Comparison of ENCODE assay signal across 8 mouse cellular contexts in the genomic region with DNA sequence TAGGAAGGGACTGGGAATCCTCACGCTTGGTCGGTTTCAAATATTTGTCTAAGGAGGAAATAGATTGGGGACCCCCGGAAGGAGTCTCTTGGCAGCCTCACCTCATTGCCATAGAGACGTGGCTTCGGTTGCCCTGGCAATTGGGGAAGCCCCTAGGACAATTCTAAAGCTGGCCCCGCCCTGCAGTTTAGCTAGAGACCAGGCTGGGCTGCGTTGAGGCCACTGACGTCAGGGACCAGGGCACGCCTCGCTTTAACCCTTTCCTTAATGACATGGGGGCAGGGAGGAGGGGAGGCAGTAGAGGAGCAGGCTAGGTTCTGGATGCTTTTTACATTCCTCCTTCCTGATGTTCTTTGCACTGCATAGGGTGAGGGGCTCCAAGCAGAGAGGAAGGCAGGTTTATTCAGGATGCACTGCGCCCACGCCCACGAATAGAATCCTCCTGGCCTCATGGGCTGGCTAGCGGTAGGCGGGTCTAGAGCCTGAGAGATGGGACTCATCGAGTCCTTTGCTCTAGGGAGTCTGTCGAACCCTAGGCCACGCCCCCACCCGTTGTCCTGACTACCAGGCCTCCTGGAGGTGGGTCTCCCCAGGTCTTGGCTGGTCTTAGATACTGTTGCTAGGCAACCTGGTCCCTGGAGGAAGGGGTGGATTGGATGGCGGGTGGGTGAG. TPM values are rescaled to one million over a fixed set of nuclear protein-coding genes. Genes with fewer than 3 reads are reported as not detected.
DNase-seq lines count a peak whose midpoint lies in the region; ATAC-seq and TF ChIP-seq lines count a peak whose summit lies in the region.

No protein-coding gene starts in this region.

- peak; percentile 36 for DNase-seq in kidney, adult 2 months
- DNase-seq in kidney, adult 11 months: no peak
- peak; percentile 57 to 58 for DNase-seq in cerebellum, postnatal 36 days
- peak; percentile 88 for DNase-seq in gastrocnemius, adult 18-20 months (ENCODE audit: low spot score)
- peak; percentile 94 for DNase-seq in hindbrain, embryonic 14.5 days (ENCODE audit: low spot score)
- peak; percentile 84 to 95 for DNase-seq in left cerebral cortex, postnatal 25 days (ENCODE audit: low spot score in 2 of 2)
- DNase-seq in midbrain, embryonic 11.5 days (ENCODE audit: low spot score, missing footprints): peak; percentile 99

- no peak overlapping the region for H3K27ac ChIP-seq in kidney, adult 2 months (ENCODE audit: insufficient read depth, low read depth, low read length)
- H3K27ac ChIP-seq in hindbrain, embryonic 14.5 days: peak overlapping the region; percentile 93
- H3K27ac ChIP-seq in midbrain, embryonic 11.5 days (ENCODE audit: low read depth, low read length): peak overlapping the region; percentile 95
- H3K27ac ChIP-seq in small intestine, adult 2 months (ENCODE audit: insufficient read depth, low read depth, low read length): peak overlapping the region; percentile 15; the same call in 1 of the 2 replicates

- H3K9ac ChIP-seq in hindbrain, embryonic 14.5 days: peak overlapping the region; percentile 59
- H3K9ac ChIP-seq in midbrain, embryonic 11.5 days (ENCODE audit: low read length): peak overlapping the region; percentile 40

- no peaks in the 10 kb centered on the region for H3K36me3 ChIP-seq in kidney, adult 2 months (ENCODE audit: control insufficient read depth, insufficient read depth, low read length)
- peaks cover 35% of the 10 kb centered on the region for H3K36me3 ChIP-seq in hindbrain, embryonic 14.5 days (replicated peaks; ENCODE audit: control insufficient read depth, insufficient read depth)
- H3K36me3 ChIP-seq in midbrain, embryonic 11.5 days (ENCODE audit: control insufficient read depth, insufficient read depth, low read length): peaks cover 12% of the 10 kb centered on the region
- no peaks in the 10 kb centered on the region for H3K36me3 ChIP-seq in small intestine, adult 2 months (ENCODE audit: control insufficient read depth, insufficient read depth, low read length)

- H3K4me1 ChIP-seq in kidney, adult 2 months (ENCODE audit: control insufficient read depth, insufficient read depth, low read length): no peaks in the 10 kb centered on the region
- H3K4me1 ChIP-seq in hindbrain, embryonic 14.5 days (replicated peaks; ENCODE audit: control insufficient read depth, insufficient read depth, low read length): peaks cover 58% of the 10 kb centered on the region
- H3K4me1 ChIP-seq in midbrain, embryonic 11.5 days (ENCODE audit: control insufficient read depth, insufficient read depth, low read length): peaks cover 44% of the 10 kb centered on the region
- H3K4me1 ChIP-seq in small intestine, adult 2 months (ENCODE audit: control insufficient read depth, insufficient read depth, insufficient read length, low read length): peaks cover 10% of the 10 kb centered on the region

- intact Hi-C loops in left cerebral cortex, postnatal 25 days (cut with DNase I): no loop called here

- 11% methylated on average over 20 of the region's 20 CpGs for WGBS in kidney, adult 2 months
- 1% methylated on average over 20 of the region's 20 CpGs for WGBS in hindbrain, embryonic 14.5 days
- under 1% methylated on average over 20 of the region's 20 CpGs for WGBS in midbrain, embryonic 11.5 days
- 5% methylated on average over 20 of the region's 20 CpGs for WGBS in small intestine, adult 2 months

- no peak overlapping the region for H3K4me3 ChIP-seq in kidney, adult 2 months (ENCODE audit: insufficient read depth, low read depth, low read length)
- H3K4me3 ChIP-seq in hindbrain, embryonic 14.5 days (replicated peaks; ENCODE audit: low read length): peak overlapping the region; percentile 23
- H3K4me3 ChIP-seq in midbrain, embryonic 11.5 days (ENCODE audit: low read depth, low read length): peak overlapping the region; percentile 31
- H3K4me3 ChIP-seq in small intestine, adult 2 months (ENCODE audit: low read depth, low read length): peak overlapping the region; percentile 19

- TF ChIP-seq POLR2A in kidney, adult 2 months (IDR thresholded peaks at IDR 0.05; ENCODE audit: low read depth, low read length): no peak
- TF ChIP-seq POLR2A in small intestine, adult 2 months (IDR thresholded peaks at IDR 0.05; ENCODE audit: low read depth, low read length): no peak

- peak; percentile 93 for ATAC-seq in hindbrain, embryonic 14.5 days (ENCODE audit: low FRiP score)
- ATAC-seq in midbrain, embryonic 11.5 days (ENCODE audit: low FRiP score): peak; percentile 96

- no peaks in the 10 kb centered on the region for H3K9me3 ChIP-seq in hindbrain, embryonic 14.5 days (ENCODE audit: control insufficient read depth, low read length)
- H3K9me3 ChIP-seq in midbrain, embryonic 11.5 days (ENCODE audit: control insufficient read depth, low read length): no peaks in the 10 kb centered on the region

- TF ChIP-seq CTCF in kidney, adult 2 months (conservative IDR thresholded peaks at IDR 0.05; ENCODE audit: insufficient read depth, insufficient read length, low read depth, low read length): no peak
- no peak for TF ChIP-seq CTCF in small intestine, adult 2 months (IDR thresholded peaks at IDR 0.05; ENCODE audit: extremely low read depth, insufficient read length, insufficient replicate concordance, low read depth, low read length)

- peak overlapping the region; percentile 62 for H3K4me2 ChIP-seq in hindbrain, embryonic 14.5 days (replicated peaks)
- H3K4me2 ChIP-seq in midbrain, embryonic 11.5 days: peak overlapping the region; percentile 69

- no peaks in the 10 kb centered on the region for H3K27me3 ChIP-seq in kidney, adult 2 months (replicated peaks; ENCODE audit: control insufficient read depth, insufficient read depth, low read length)
- H3K27me3 ChIP-seq in hindbrain, embryonic 14.5 days (ENCODE audit: control insufficient read depth, insufficient read depth, low read length): no peaks in the 10 kb centered on the region
- no peaks in the 10 kb centered on the region for H3K27me3 ChIP-seq in midbrain, embryonic 11.5 days (ENCODE audit: control insufficient read depth, insufficient read depth, low read length)
- H3K27me3 ChIP-seq in small intestine, adult 2 months (ENCODE audit: control insufficient read depth, insufficient read depth, low read length): peaks cover 7% of the 10 kb centered on the region; the same call in 1 of the 2 replicates

RNA-seq across cellular contexts. Expression of gene Dlg4, which starts 12.5 kb away (rescaled TPM):
- 8.1 and 8.3 TPM in 2 replicates for polyA plus RNA-seq in kidney, adult 2 months (2012; rRNA removed)
- 1 to 10 TPM; 3.4 to 5.3 TPM for total RNA-seq in gastrocnemius, adult 18-20 months (2021)
- polyA plus RNA-seq in hindbrain, embryonic 14.5 days (2014; fragmentation: Nextera tagmentation; extraction: Ambion mirVana): 25.6 and 26.6 TPM in 2 replicates
- 100 to 1,000 TPM; 931 to 954 TPM for total RNA-seq in left cerebral cortex, postnatal 25 days (2021)
- polyA plus RNA-seq in midbrain, embryonic 11.5 days (2014; fragmentation: Nextera tagmentation; extraction: Ambion mirVana): 11.2 and 15.2 TPM in 2 replicates
- 5.3 and 5.5 TPM in 2 replicates for polyA plus RNA-seq in small intestine, adult 2 months (2012; rRNA removed)

RNA-seq across cellular contexts. Expression of gene Acadvl, which starts 14.1 kb away (rescaled TPM):
- polyA plus RNA-seq in kidney, adult 2 months (2012; rRNA removed): 249 and 308 TPM in 2 replicates
- total RNA-seq in gastrocnemius, adult 18-20 months (2021): 100 to 1,000 TPM; 319 to 378 TPM
- polyA plus RNA-seq in hindbrain, embryonic 14.5 days (2014; fragmentation: Nextera tagmentation; extraction: Ambion mirVana): 49.9 and 56.1 TPM in 2 replicates
- total RNA-seq in left cerebral cortex, postnatal 25 days (2021): 10 to 100 TPM; 57.4 to 59.3 TPM
- polyA plus RNA-seq in midbrain, embryonic 11.5 days (2014; fragmentation: Nextera tagmentation; extraction: Ambion mirVana): 46.5 and 47.8 TPM in 2 replicates
- polyA plus RNA-seq in small intestine, adult 2 months (2012; rRNA removed): 65.6 and 109 TPM in 2 replicates

RNA-seq across cellular contexts. Expression of gene Asgr1, which starts 24.6 kb away (rescaled TPM):
- 0.25 and 0.41 TPM in 2 replicates for polyA plus RNA-seq in kidney, adult 2 months (2012; rRNA removed)
- not detected for total RNA-seq in gastrocnemius, adult 18-20 months (2021)
- polyA plus RNA-seq in hindbrain, embryonic 14.5 days (2014; fragmentation: Nextera tagmentation; extraction: Ambion mirVana): 2.4 and 4.1 TPM in 2 replicates
- 1 to 10 TPM; 1.7 to 3.1 TPM for total RNA-seq in left cerebral cortex, postnatal 25 days (2021)
- polyA plus RNA-seq in midbrain, embryonic 11.5 days (2014; fragmentation: Nextera tagmentation; extraction: Ambion mirVana): 0.23 and 0.51 TPM in 2 replicates
- not detected in 2 replicates for polyA plus RNA-seq in small intestine, adult 2 months (2012; rRNA removed)

RNA-seq across cellular contexts. Expression of gene Dvl2, which starts 28.9 kb away (rescaled TPM):
- 8.5 and 9.6 TPM in 2 replicates for polyA plus RNA-seq in kidney, adult 2 months (2012; rRNA removed)
- 1 to 10 TPM; 3.5 to 4.3 TPM for total RNA-seq in gastrocnemius, adult 18-20 months (2021)
- polyA plus RNA-seq in hindbrain, embryonic 14.5 days (2014; fragmentation: Nextera tagmentation; extraction: Ambion mirVana): 17.9 and 20.9 TPM in 2 replicates
- total RNA-seq in left cerebral cortex, postnatal 25 days (2021): 10 to 100 TPM; 26.1 to 32.2 TPM
- 29.0 and 30.0 TPM in 2 replicates for polyA plus RNA-seq in midbrain, embryonic 11.5 days (2014; fragmentation: Nextera tagmentation; extraction: Ambion mirVana)
- polyA plus RNA-seq in small intestine, adult 2 months (2012; rRNA removed): 5.2 and 7.4 TPM in 2 replicates

RNA-seq across cellular contexts. Expression of gene Phf23, which starts 33.7 kb away (rescaled TPM):
- 16.0 and 21.4 TPM in 2 replicates for polyA plus RNA-seq in kidney, adult 2 months (2012; rRNA removed)
- total RNA-seq in gastrocnemius, adult 18-20 months (2021): 10 to 100 TPM; 18.0 to 19.2 TPM
- polyA plus RNA-seq in hindbrain, embryonic 14.5 days (2014; fragmentation: Nextera tagmentation; extraction: Ambion mirVana): 38.0 and 38.4 TPM in 2 replicates
- total RNA-seq in left cerebral cortex, postnatal 25 days (2021): 10 to 100 TPM; 44.6 to 47.5 TPM
- 51.5 and 53.4 TPM in 2 replicates for polyA plus RNA-seq in midbrain, embryonic 11.5 days (2014; fragmentation: Nextera tagmentation; extraction: Ambion mirVana)
- polyA plus RNA-seq in small intestine, adult 2 months (2012; rRNA removed): 5.7 and 12.4 TPM in 2 replicates
